26 mouse cellular contexts compared by ENCODE assay signal in genomic region chr10:19704445-19704844, GRCm38 (mm10). TPM values are rescaled to one million over a fixed set of nuclear protein-coding genes. Genes with fewer than 3 reads are reported as not detected.
DNase-seq lines count a peak whose midpoint lies in the region; ATAC-seq and TF ChIP-seq lines count a peak whose summit lies in the region.
"Had no signal": no experiment of that assay in that cellular context is flagged by ENCODE, and none has a peak within 500 bp of the region (broad histone marks: within the 10 kb centered on the region; RNA-seq: fewer than 3 reads in every experiment).

No protein-coding gene starts in this region.

- no peak overlapping the region for H3K4me3 ChIP-seq in heart, adult 2 months
- no peak overlapping the region for H3K4me3 ChIP-seq in hindbrain, postnatal 0 days (ENCODE audit: low read length)
- H3K4me3 ChIP-seq in hindbrain, embryonic 13.5 days: no peak overlapping the region
- H3K4me3 ChIP-seq in midbrain, embryonic 14.5 days (replicated peaks; ENCODE audit: low read depth, low read length): no peak overlapping the region
- H3K4me3 ChIP-seq in midbrain, embryonic 16.5 days (ENCODE audit: low read depth, low read length): no peak overlapping the region
- no peak overlapping the region for H3K4me3 ChIP-seq in cerebellum, adult 2 months (replicated peaks; ENCODE audit: insufficient read depth, low read depth, low read length)
- H3K4me3 ChIP-seq: embryonic facial prominence, embryonic 13.5 days; embryonic facial prominence, embryonic 15.5 days; erythroblast, embryonic 14.5 days; forebrain, embryonic 10.5 days; forebrain, embryonic 13.5 days had no signal

- H3K79me2 ChIP-seq in heart, adult 2 months (replicated peaks; ENCODE audit: control insufficient read depth, insufficient read depth, low read length): no peaks in the 10 kb centered on the region

- DNase-seq in heart, adult 11 months: peak; percentile 33
- DNase-seq in heart, adult 2 months: no peak
- peak; percentile 8 for DNase-seq in hindbrain, postnatal 0 days (ENCODE audit: low spot score)
- DNase-seq in midbrain, embryonic 14.5 days: peak; percentile 57
- peak; percentile 53 for DNase-seq in brain, embryonic 14.5 days (ENCODE audit: low read depth)
- DNase-seq in cerebellum, adult 2 months: no peak
- DNase-seq: adrenal gland, adult 2 months; adrenal gland, postnatal 10 days; adrenal gland, postnatal 25 days; cerebellum, adult 11-12 months; cerebellum, adult 8-10 months; cerebellum, adult 9-11 months; cerebellum, postnatal 14 days; cerebellum, postnatal 36 days; embryo, embryonic 11 days had no signal

- H3K4me2 ChIP-seq in hindbrain, postnatal 0 days (ENCODE audit: low read depth, low read length): no peak overlapping the region
- no peak overlapping the region for H3K4me2 ChIP-seq in hindbrain, embryonic 13.5 days
- H3K4me2 ChIP-seq in midbrain, embryonic 14.5 days (ENCODE audit: low read length): no peak overlapping the region
- no peak overlapping the region for H3K4me2 ChIP-seq in midbrain, embryonic 16.5 days (ENCODE audit: low read length)
- H3K4me2 ChIP-seq: embryonic facial prominence, embryonic 13.5 days; embryonic facial prominence, embryonic 15.5 days; forebrain, embryonic 13.5 days had no signal

- no peak for TF ChIP-seq CTCF in heart, adult 2 months (IDR thresholded peaks at IDR 0.05)
- TF ChIP-seq CTCF in hindbrain, postnatal 0 days (IDR thresholded peaks at IDR 0.05; ENCODE audit: low read depth): no peak
- no peak for TF ChIP-seq CTCF in brain, embryonic 14.5 days (IDR thresholded peaks at IDR 0.05; ENCODE audit: borderline replicate concordance, extremely low read depth, insufficient read depth, insufficient read length)
- TF ChIP-seq CTCF in cerebellum, adult 2 months (IDR thresholded peaks at IDR 0.05; ENCODE audit: borderline replicate concordance, insufficient read depth, low read depth, low read length): no peak

- TF ChIP-seq EP300 in heart, adult 2 months (IDR thresholded peaks at IDR 0.05; ENCODE audit: insufficient read depth, low read depth, low read length): no peak

- ATAC-seq in hindbrain, postnatal 0 days: no peak
- ATAC-seq in hindbrain, embryonic 13.5 days (ENCODE audit: low FRiP score): no peak
- no peak for ATAC-seq in midbrain, embryonic 14.5 days (ENCODE audit: low FRiP score, low TSS enrichment)
- no peak for ATAC-seq in midbrain, embryonic 16.5 days
- ATAC-seq: forebrain, embryonic 13.5 days; forebrain, embryonic 16.5 days had no signal

- no peak overlapping the region for H3K27ac ChIP-seq in heart, adult 2 months
- no peak overlapping the region for H3K27ac ChIP-seq in hindbrain, postnatal 0 days
- H3K27ac ChIP-seq in hindbrain, embryonic 13.5 days: no peak overlapping the region
- no peak overlapping the region for H3K27ac ChIP-seq in midbrain, embryonic 14.5 days (replicated peaks; ENCODE audit: low read depth, low read length)
- no peak overlapping the region for H3K27ac ChIP-seq in midbrain, embryonic 16.5 days (ENCODE audit: low read length)
- H3K27ac ChIP-seq in cerebellum, adult 2 months (ENCODE audit: insufficient read depth, low read length): no peak overlapping the region
- H3K27ac ChIP-seq: embryonic facial prominence, embryonic 13.5 days; embryonic facial prominence, embryonic 15.5 days; forebrain, embryonic 10.5 days; forebrain, embryonic 13.5 days had no signal

- no peaks in the 10 kb centered on the region for H3K36me3 ChIP-seq in heart, adult 2 months (ENCODE audit: control insufficient read depth, insufficient read depth, low read length)
- no peaks in the 10 kb centered on the region for H3K36me3 ChIP-seq in hindbrain, postnatal 0 days (ENCODE audit: insufficient read depth, low read length)
- H3K36me3 ChIP-seq in hindbrain, embryonic 13.5 days: no peaks in the 10 kb centered on the region
- no peaks in the 10 kb centered on the region for H3K36me3 ChIP-seq in midbrain, embryonic 14.5 days (ENCODE audit: control insufficient read depth, insufficient read depth, low read length)
- H3K36me3 ChIP-seq in midbrain, embryonic 16.5 days (ENCODE audit: control insufficient read depth, insufficient read depth, low read length): no peaks in the 10 kb centered on the region
- H3K36me3 ChIP-seq: embryonic facial prominence, embryonic 13.5 days; embryonic facial prominence, embryonic 15.5 days; forebrain, embryonic 10.5 days had no signal

- TF ChIP-seq POLR2A in heart, adult 2 months (IDR thresholded peaks at IDR 0.05; ENCODE audit: insufficient read depth, low read depth, low read length): no peak
- no peak for TF ChIP-seq POLR2A in brain, embryonic 14.5 days (IDR thresholded peaks at IDR 0.05; ENCODE audit: borderline replicate concordance, extremely low read depth, insufficient read depth, insufficient read length, poor library complexity, severe bottlenecking)
- no peak for TF ChIP-seq POLR2A in cerebellum, adult 2 months (IDR thresholded peaks at IDR 0.05; ENCODE audit: borderline replicate concordance, insufficient read depth, low read length)

- no peak overlapping the region for H3K9ac ChIP-seq in heart, adult 2 months (ENCODE audit: low read depth, low read length)
- H3K9ac ChIP-seq in hindbrain, postnatal 0 days (replicated peaks; ENCODE audit: low read length): no peak overlapping the region
- H3K9ac ChIP-seq in hindbrain, embryonic 13.5 days: no peak overlapping the region
- no peak overlapping the region for H3K9ac ChIP-seq in midbrain, embryonic 14.5 days (replicated peaks; ENCODE audit: low read length)
- no peak overlapping the region for H3K9ac ChIP-seq in midbrain, embryonic 16.5 days (ENCODE audit: low read depth, low read length)
- H3K9ac ChIP-seq: embryonic facial prominence, embryonic 13.5 days; embryonic facial prominence, embryonic 15.5 days; forebrain, embryonic 13.5 days had no signal

- intact Hi-C loops in heart, adult 2 months (cut with DNase I): no loop called here

- H3K9me3 ChIP-seq in hindbrain, postnatal 0 days (ENCODE audit: low read length): no peaks in the 10 kb centered on the region
- H3K9me3 ChIP-seq in hindbrain, embryonic 13.5 days: no peaks in the 10 kb centered on the region
- no peaks in the 10 kb centered on the region for H3K9me3 ChIP-seq in midbrain, embryonic 14.5 days (ENCODE audit: control insufficient read depth, low read length)
- H3K9me3 ChIP-seq in midbrain, embryonic 16.5 days (replicated peaks; ENCODE audit: control insufficient read depth, low read length, poor library complexity, severe bottlenecking): no peaks in the 10 kb centered on the region
- H3K9me3 ChIP-seq: embryonic facial prominence, embryonic 13.5 days; embryonic facial prominence, embryonic 15.5 days; forebrain, embryonic 10.5 days; forebrain, embryonic 13.5 days had no signal

- H3K27me3 ChIP-seq in heart, adult 2 months (ENCODE audit: control insufficient read depth, insufficient read depth, low read length): no peaks in the 10 kb centered on the region; the same call in 1 of the 2 replicates
- no peaks in the 10 kb centered on the region for H3K27me3 ChIP-seq in hindbrain, postnatal 0 days (ENCODE audit: insufficient read depth, low read length)
- H3K27me3 ChIP-seq in hindbrain, embryonic 13.5 days: 0 out of 2 replicates have a peak, but pooled peaks cover 3% of the 10 kb centered on the region
- H3K27me3 ChIP-seq in midbrain, embryonic 14.5 days (ENCODE audit: control insufficient read depth, insufficient read depth, low read length): no peaks in the 10 kb centered on the region
- H3K27me3 ChIP-seq in midbrain, embryonic 16.5 days (ENCODE audit: control insufficient read depth, insufficient read depth, low read depth, low read length): no peaks in the 10 kb centered on the region; the same call in 1 of the 2 replicates
- H3K27me3 ChIP-seq in cerebellum, adult 2 months (ENCODE audit: control insufficient read depth, insufficient read depth, low read length): no peaks in the 10 kb centered on the region
- H3K27me3 ChIP-seq: embryonic facial prominence, embryonic 13.5 days; embryonic facial prominence, embryonic 15.5 days; forebrain, embryonic 13.5 days had no signal

- H3K4me1 ChIP-seq in heart, adult 2 months (ENCODE audit: control insufficient read depth, insufficient read depth, low read length): no peaks in the 10 kb centered on the region
- H3K4me1 ChIP-seq in hindbrain, postnatal 0 days (ENCODE audit: insufficient read depth, low read length): no peaks in the 10 kb centered on the region
- no peaks in the 10 kb centered on the region for H3K4me1 ChIP-seq in hindbrain, embryonic 13.5 days (replicated peaks)
- no peaks in the 10 kb centered on the region; the same call in 1 of the 2 replicates for H3K4me1 ChIP-seq in midbrain, embryonic 14.5 days (ENCODE audit: control insufficient read depth, insufficient read depth, low read length)
- H3K4me1 ChIP-seq in midbrain, embryonic 16.5 days (ENCODE audit: control insufficient read depth, insufficient read depth, low read length): 0 out of 2 replicates have a peak, but pooled peaks cover 2% of the 10 kb centered on the region
- H3K4me1 ChIP-seq in cerebellum, adult 2 months (ENCODE audit: control insufficient read depth, insufficient read depth, low read length): no peaks in the 10 kb centered on the region
- H3K4me1 ChIP-seq: embryonic facial prominence, embryonic 13.5 days; embryonic facial prominence, embryonic 15.5 days; forebrain, embryonic 10.5 days; forebrain, embryonic 13.5 days had no signal

- 63% methylated on average over 8 of the region's 8 CpGs for WGBS in heart, adult 2 months
- WGBS in hindbrain, postnatal 0 days: 36% methylated on average over 8 of the region's 8 CpGs
- 45% methylated on average over 8 of the region's 8 CpGs for WGBS in hindbrain, embryonic 13.5 days
- 29% methylated on average over 8 of the region's 8 CpGs for WGBS in midbrain, embryonic 14.5 days
- 27% methylated on average over 8 of the region's 8 CpGs for WGBS in midbrain, embryonic 16.5 days
- 38% methylated on average over 8 of the region's 8 CpGs for WGBS in cerebellum, adult 2 months

RNA-seq across cellular contexts. Expression of gene Il20ra, which starts 7.9 kb away (rescaled TPM):
- not detected for total RNA-seq in heart, adult 2 months (2021)
- not detected in 2 replicates for polyA plus RNA-seq in heart, adult 2 months (2012; rRNA removed)
- 0.11 and 1.1 TPM in 2 replicates for total RNA-seq in hindbrain, postnatal 0 days (2014; rRNA removed)
- polyA plus RNA-seq in hindbrain, postnatal 0 days (2015; fragmentation: Nextera tagmentation; extraction: Ambion mirVana): 0.67 and 0.71 TPM in 2 replicates
- 0.18 and 0.35 TPM in 2 replicates for polyA plus RNA-seq in hindbrain, embryonic 13.5 days (2015; fragmentation: Nextera tagmentation; extraction: Ambion mirVana)
- polyA plus RNA-seq in midbrain, embryonic 14.5 days (2014; fragmentation: Nextera tagmentation; extraction: Ambion mirVana): 0.26 and 0.65 TPM in 2 replicates
- 0.35 and 0.84 TPM in 2 replicates for polyA plus RNA-seq in midbrain, embryonic 16.5 days (2015; fragmentation: Nextera tagmentation; extraction: Ambion mirVana)
- 0.16 and 0.29 TPM in 2 replicates for polyA plus RNA-seq in brain, embryonic 14.5 days (2012; rRNA removed)
- polyA plus RNA-seq in cerebellum, adult 2 months (2012; rRNA removed): 0.16 and 0.36 TPM in 2 replicates
- total RNA-seq: ES-E14, MEL had no signal
- polyA plus RNA-seq: C2C12; forebrain, embryonic 13.5 days had no signal

Comparison
In these comparisons a context has a peak if more than half of its experiments do, and no peak if none do; other contexts are left out.
1. DNase-seq: peak in heart, adult 11 months (single experiment), hindbrain, postnatal 0 days (single experiment), midbrain, embryonic 14.5 days (single experiment) and brain, embryonic 14.5 days (single experiment); none in heart, adult 2 months (0 of 2) and cerebellum, adult 2 months (0 of 2).